Mouse (Mus musculus): Measurements from ENCODE around the gene Il1r1.

Gene Il1r1

DNA sequence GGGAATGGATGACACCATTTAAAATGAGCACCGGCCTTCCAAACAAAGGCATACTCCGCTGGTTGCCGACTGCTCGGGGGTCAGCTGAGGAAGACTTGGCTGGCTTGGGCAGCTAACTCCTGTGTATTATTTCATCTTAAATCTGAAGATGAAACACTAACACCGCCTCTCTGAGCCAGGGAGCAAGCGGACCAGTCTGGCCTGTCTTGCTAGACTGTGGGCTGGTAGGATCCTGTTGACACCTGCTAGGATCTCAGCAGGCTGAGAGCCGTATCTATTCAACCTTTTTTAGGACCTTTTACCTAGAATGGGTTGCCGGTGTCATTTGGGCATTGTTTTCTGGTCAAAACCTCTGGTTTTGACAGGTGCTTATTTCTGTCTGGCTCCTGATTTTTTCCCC lies 92.8 kb downstream of the Il1r1 start:
- DNase-seq (ENCODE audit: low read depth, low spot score): no peak

- no peak for DNase-seq (ENCODE audit: low read depth, low spot score)
Measured at GRCm38 (mm10) chr1:40321824-40322223, 96.9 kb downstream of the Il1r1 start.

- no peak for DNase-seq (ENCODE audit: low read depth, low spot score)
Measured at GRCm38 (mm10) chr1:40322543-40322942, 97.7 kb downstream of the Il1r1 start.

GRCm38 (mm10) chr1:40324457-40324856 lies 99.6 kb downstream of the Il1r1 start, which contains the start of gene Il1rl2:
Il1rl2 (plus strand) TSS chr1:40324610.
- peak; percentile 41 for DNase-seq (ENCODE audit: low read depth, low spot score)

GRCm38 (mm10) chr1:40324955-40325702 lies 100.2 kb downstream of the Il1r1 start:
- peak; percentile 39 for DNase-seq (ENCODE audit: low read depth, low spot score)

DNA sequence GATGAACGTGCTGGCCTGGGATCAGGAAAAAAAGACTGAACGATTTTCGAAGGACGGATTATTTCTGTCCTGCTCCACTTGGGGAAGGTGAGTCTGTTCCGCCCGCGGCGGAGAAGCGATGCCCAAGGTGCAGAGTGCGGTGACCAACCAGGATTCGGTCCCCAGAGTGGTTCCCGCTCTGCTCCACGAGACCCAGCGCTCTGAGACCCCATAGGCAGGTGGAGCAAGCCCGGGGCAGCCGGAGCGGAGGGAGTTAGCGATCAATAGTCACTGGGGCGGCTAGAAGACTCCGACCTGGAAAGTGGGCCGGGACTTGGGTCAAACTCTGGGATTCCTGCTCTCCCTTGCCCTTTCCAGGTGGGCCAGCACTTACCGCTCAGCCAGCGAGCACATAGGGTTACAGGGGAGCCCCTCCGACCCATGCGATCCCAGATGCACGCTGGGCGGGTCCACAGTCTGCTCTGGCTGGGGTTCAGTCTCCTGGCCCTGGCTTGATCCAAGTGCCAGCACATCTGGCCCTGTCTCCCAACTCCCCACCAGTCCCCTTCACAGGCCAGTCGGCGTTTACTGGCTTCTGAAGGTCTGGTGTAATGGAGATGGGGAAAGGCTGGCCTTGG lies 100.9 kb downstream of the Il1r1 start:
- DNase-seq (ENCODE audit: low read depth, low spot score): peak; percentile 49

DNA sequence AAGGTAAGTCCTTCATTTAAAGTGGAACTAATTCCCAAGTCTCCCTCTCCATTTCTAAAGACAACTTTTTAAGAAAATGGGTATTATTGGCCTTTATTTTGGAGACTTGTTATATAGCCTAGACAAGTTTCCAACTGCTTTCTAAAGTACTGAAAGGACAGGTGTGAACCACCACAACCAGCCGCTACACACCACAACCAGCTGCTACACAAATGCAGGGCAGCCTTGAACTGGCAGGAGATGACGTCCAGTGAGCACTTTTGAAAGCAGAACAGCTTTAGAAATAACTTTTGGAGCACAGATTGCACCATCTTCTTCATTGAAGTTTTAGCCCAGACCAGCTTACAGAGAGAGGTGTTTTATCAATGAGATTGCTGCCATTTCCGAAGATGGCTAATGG lies 102.7 kb downstream of the Il1r1 start:
- no peak for DNase-seq (ENCODE audit: low read depth, low spot score)

- no peak for DNase-seq (ENCODE audit: low read depth, low spot score)
Measured at GRCm38 (mm10) chr1:40329526-40329925, 104.6 kb downstream of the Il1r1 start.

DNA sequence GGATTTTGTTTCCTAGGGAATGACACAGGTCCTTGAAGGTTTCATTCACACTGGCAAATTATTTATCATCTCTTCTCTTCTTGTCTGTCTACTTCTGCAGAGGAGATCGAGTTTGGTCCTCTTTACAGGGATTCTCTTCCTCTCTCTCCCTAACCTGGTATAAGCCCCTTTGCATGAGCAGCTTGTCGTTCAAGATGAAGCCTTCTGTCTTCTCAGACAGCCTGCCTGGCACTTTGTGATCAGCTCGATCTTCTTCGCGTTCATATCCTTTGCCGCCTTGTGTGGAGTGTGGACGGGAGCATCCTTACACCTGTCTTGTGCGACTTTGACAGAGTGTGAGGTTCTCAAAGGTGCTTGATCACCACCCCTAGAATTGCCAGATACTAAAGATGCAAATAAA lies 105.3 kb downstream of the Il1r1 start:
- no peak for DNase-seq (ENCODE audit: low read depth, low spot score)

DNA sequence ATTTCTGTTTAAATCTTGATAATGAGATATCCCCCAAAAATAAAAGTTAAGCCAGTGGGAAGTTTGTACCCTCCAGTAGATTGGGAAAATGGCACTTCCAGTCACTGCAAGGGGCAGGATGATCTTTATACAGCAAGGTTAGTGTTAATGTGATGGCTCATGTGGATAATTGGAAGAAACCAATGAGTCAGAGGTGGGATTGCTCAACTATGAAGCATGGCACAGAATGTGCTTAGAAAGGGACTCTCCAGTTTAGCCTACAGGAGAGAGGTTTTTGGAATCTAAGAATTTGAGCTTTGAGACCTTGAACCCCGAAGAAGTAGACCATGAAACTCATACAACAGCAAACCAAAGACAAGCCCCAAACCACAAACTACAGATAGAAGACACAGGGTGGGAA lies 114.5 kb downstream of the Il1r1 start:
- no peak for DNase-seq (ENCODE audit: low read depth, low spot score)

GRCm38 (mm10) chr1:40340102-40340501 lies 115.2 kb downstream of the Il1r1 start:
- no peak for DNase-seq (ENCODE audit: low read depth, low spot score)

GRCm38 (mm10) chr1:40352158-40352903 lies 127.5 kb downstream of the Il1r1 start:
- no peak for DNase-seq (ENCODE audit: low read depth, low spot score)

- DNase-seq (ENCODE audit: low read depth, low spot score): no peak
Measured at GRCm38 (mm10) chr1:40352904-40353286, 128.0 kb downstream of the Il1r1 start.

GRCm38 (mm10) chr1:40354665-40355064 lies 129.8 kb downstream of the Il1r1 start:
- DNase-seq (ENCODE audit: low read depth, low spot score): no peak

- DNase-seq (ENCODE audit: low read depth, low spot score): no peak
Measured at GRCm38 (mm10) chr1:40355431-40355843, 130.6 kb downstream of the Il1r1 start.

- no peak for DNase-seq (ENCODE audit: low read depth, low spot score)
Measured at GRCm38 (mm10) chr1:40355904-40356521, 131.1 kb downstream of the Il1r1 start.

DNA sequence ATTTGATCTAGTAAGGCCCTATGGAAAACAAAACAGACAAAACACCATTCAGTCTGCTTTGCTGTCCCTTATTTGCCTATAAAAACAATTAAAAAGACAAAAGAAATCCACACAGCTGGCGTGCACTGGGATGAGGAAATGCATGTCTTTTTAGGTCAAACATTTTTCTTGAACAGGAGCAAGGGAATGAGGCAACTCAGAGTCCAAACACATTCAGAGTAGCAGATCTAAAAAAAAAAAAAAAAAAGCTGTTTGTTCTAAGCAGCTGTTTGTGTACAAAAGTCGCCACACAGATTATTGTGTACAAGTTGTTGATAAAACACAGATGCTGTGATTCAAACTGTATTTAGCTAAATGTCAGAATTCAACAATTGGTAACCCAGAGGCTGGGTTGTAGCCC lies 133.0 kb downstream of the Il1r1 start:
- peak; percentile 51 for DNase-seq (ENCODE audit: low read depth, low spot score)

DNA sequence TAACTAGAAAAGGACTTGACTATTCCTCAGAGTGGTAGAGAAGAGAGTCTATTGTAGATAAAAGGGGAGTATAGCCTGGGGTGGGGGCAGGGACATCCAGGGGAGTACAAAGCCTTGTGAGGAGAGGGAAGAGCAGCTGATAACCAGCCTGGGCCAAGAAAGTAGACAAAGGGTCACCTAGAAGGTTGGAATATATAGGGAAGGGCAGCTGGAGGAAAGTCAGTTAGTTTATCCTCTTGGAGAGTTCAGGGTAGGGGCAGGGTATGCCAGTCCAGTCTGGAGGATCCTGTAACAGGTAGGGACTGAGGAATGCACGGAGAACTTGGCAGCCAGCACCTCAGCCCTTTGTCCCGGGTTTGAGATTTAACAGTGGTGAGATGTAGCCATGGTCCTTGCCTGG lies 133.5 kb downstream of the Il1r1 start:
- DNase-seq (ENCODE audit: low read depth, low spot score): peak; percentile 54

GRCm38 (mm10) chr1:40358771-40359181 lies 133.9 kb downstream of the Il1r1 start:
- DNase-seq (ENCODE audit: low read depth, low spot score): no peak

DNA sequence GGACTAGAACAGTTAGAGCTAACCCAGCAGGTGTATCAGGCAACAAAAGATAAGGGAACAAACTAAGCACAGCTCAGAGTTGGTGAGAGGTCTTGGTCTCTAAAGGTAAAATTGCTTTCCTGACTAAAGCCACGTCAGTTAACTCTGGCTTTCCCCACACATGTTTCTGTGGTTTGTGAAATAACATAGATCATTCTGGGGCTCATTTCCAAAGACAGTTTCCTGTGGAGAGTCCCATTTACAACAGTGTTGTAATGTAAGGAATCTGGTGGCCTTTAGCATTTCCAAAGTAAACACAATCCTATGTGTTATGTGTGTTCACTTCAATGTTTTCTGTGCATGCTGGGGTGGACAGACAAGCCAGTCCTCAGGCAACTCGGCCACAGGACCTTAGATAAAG lies 134.9 kb downstream of the Il1r1 start:
- no peak for DNase-seq (ENCODE audit: low read depth, low spot score)

DNA sequence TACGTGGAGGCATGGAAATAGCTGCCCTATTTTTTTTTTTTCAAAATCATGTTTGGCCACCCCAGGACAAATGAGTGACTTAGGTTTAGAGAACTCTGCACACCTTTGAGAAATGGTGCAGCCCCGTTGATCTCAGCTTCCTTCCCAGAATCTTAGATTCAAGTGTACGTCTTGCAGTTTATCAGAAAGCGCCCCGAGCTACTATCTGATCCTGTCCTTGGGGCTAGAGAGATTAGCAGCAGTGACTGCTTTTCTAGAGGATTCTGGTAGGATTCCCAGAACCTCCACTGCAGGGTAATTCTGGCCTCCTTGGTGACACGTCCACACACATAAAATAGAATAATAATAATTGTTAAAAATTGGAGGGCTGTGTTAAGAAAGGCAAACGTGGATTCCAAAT lies 136.1 kb downstream of the Il1r1 start:
- no peak for DNase-seq (ENCODE audit: low read depth, low spot score)

- DNase-seq (ENCODE audit: low read depth, low spot score): no peak
Measured at GRCm38 (mm10) chr1:40361596-40361995, 136.7 kb downstream of the Il1r1 start.
